Mouse (Mus musculus) MEL (cell line): ENCODE data around the gene Epb41. TPM values are rescaled to one million over a fixed set of nuclear protein-coding genes. Genes with fewer than 3 reads are reported as not detected.

Experiments used
- DNase-seq: peaks from one replicate; pipeline ENCODE4 v3.0.0; 2011; ENCODE audit warnings: low read depth, low spot score
- H3K27ac ChIP-seq: 2 replicates; pipeline ENCODE4 v1.5.1; 2012; ENCODE audit warnings: low read depth, mild to moderate bottlenecking, control low read depth, low read length, moderate library complexity; ENCODE audit not compliant: control insufficient read depth
- H3K27me3 ChIP-seq, 2 experiments: fragments of 150-350 bp in 1 of 2; sonication (generic) in 1 of 2; 2 replicates each; pipeline ENCODE4 v1.6.1; 2012; ENCODE audit warnings: low read length in 2 of 2, mild to moderate bottlenecking in 2 of 2, improper control_type of control experiment in 1 of 2, moderate library complexity in 1 of 2; ENCODE audit not compliant: insufficient read depth in 2 of 2, control insufficient read depth in 1 of 2
- H3K36me3 ChIP-seq, 2 experiments: 2 replicates each; pipeline ENCODE4 v1.6.1; 2012 to 2014; ENCODE audit warnings: low read length in 2 of 2, improper control_type of control experiment in 1 of 2, inconsistent platforms in 1 of 2, mild to moderate bottlenecking in 1 of 2; ENCODE audit not compliant: insufficient read depth in 2 of 2, control insufficient read depth in 1 of 2
- H3K4me1 ChIP-seq, 2 experiments: fragments of 150-350 bp in 1 of 2; sonication (generic) in 1 of 2; 2 replicates each; pipeline ENCODE4 v1.6.1; 2012; ENCODE audit warnings: low read length in 2 of 2, improper control_type of control experiment in 1 of 2, mild to moderate bottlenecking in 1 of 2; ENCODE audit not compliant: insufficient read depth in 2 of 2, control insufficient read depth in 1 of 2
- H3K4me3 ChIP-seq, 2 experiments: fragments of 150-350 bp in 1 of 2; sonication (generic) in 1 of 2; 2 replicates each; pipeline ENCODE4 v1.5.1; 2012; ENCODE audit warnings: low read depth in 2 of 2, low read length in 2 of 2, mild to moderate bottlenecking in 2 of 2, moderate library complexity in 2 of 2, control low read depth in 1 of 2, improper control_type of control experiment in 1 of 2; ENCODE audit not compliant: control insufficient read depth in 1 of 2, insufficient read depth in 1 of 2
- H3K79me2 ChIP-seq: 2 replicates; pipeline ENCODE4 v1.6.1; 2012; ENCODE audit warnings: mild to moderate bottlenecking, low read length, moderate library complexity; ENCODE audit not compliant: control insufficient read depth, poor library complexity, insufficient read depth
- H3K9ac ChIP-seq: 2 replicates; pipeline ENCODE4 v1.6.1; 2012; ENCODE audit warnings: low read depth, mild to moderate bottlenecking, control low read depth, low read length, moderate library complexity; ENCODE audit not compliant: control insufficient read depth, poor library complexity, severe bottlenecking
- H3K9me3 ChIP-seq: fragments of 150-350 bp; sonication (generic); replicated peaks from 2 replicates; pipeline ENCODE4 v1.6.1; 2012; ENCODE audit warnings: mild to moderate bottlenecking, low read length, improper control_type of control experiment, moderate library complexity; ENCODE audit not compliant: insufficient read depth
- BHLHE40 ChIP-seq: IDR thresholded peaks from 2 replicates; pipeline ENCODE4 v1.6.1; 2012; ENCODE audit warnings: low read depth, mild to moderate bottlenecking, inconsistent platforms, low read length, improper control_type of control experiment, borderline replicate concordance
- ELF1 ChIP-seq: IDR thresholded peaks from 2 replicates; pipeline ENCODE4 v1.6.1; 2014; ENCODE audit warnings: low read depth, mild to moderate bottlenecking, inconsistent platforms, low read length, improper control_type of control experiment, moderate library complexity
- EP300 ChIP-seq, 2 experiments: IDR thresholded peaks; 2 replicates each; pipeline ENCODE4 v1.6.1; 2011; ENCODE audit warnings: improper control_type of control experiment in 2 of 2, low read length in 2 of 2, low read depth in 1 of 2, mild to moderate bottlenecking in 1 of 2
- GATA1 ChIP-seq: IDR thresholded peaks from 2 replicates; pipeline ENCODE4 v1.6.1; 2011; ENCODE audit warnings: low read depth, low read length, improper control_type of control experiment
- HCFC1 ChIP-seq: IDR thresholded peaks from 2 replicates; pipeline ENCODE4 v1.6.1; 2012; ENCODE audit warnings: low read depth, mild to moderate bottlenecking, inconsistent platforms, low read length, improper control_type of control experiment, moderate library complexity
- MAX ChIP-seq: IDR thresholded peaks from 2 replicates; pipeline ENCODE4 v1.6.1; 2011; ENCODE audit warnings: low read length, improper control_type of control experiment
- MAZ ChIP-seq: IDR thresholded peaks from 2 replicates; pipeline ENCODE4 v1.6.1; 2012; ENCODE audit warnings: low read depth, mild to moderate bottlenecking, inconsistent platforms, low read length, improper control_type of control experiment
- MEF2A ChIP-seq: IDR thresholded peaks from 2 replicates; pipeline ENCODE4 v1.6.1; 2014; ENCODE audit warnings: low read depth, mild to moderate bottlenecking, inconsistent platforms, low read length, improper control_type of control experiment; ENCODE audit not compliant: poor library complexity, insufficient replicate concordance, severe bottlenecking; ENCODE audit errors: extremely low read depth
- MXI1 ChIP-seq: IDR thresholded peaks from 2 replicates; pipeline ENCODE4 v1.6.1; 2011; ENCODE audit warnings: mild to moderate bottlenecking, low read depth, low read length, improper control_type of control experiment
- MYB ChIP-seq: IDR thresholded peaks from 2 replicates; pipeline ENCODE4 v1.6.1; 2011; ENCODE audit warnings: mild to moderate bottlenecking, low read depth, low read length, improper control_type of control experiment
- NELFE ChIP-seq: IDR thresholded peaks from 2 replicates; pipeline ENCODE4 v1.6.1; 2011; ENCODE audit warnings: low read depth, low read length, improper control_type of control experiment
- POLR2AphosphoS2 ChIP-seq: IDR thresholded peaks from 2 replicates; pipeline ENCODE4 v1.6.1; 2011; ENCODE audit warnings: low read length, improper control_type of control experiment
- POLR2AphosphoS5 ChIP-seq: IDR thresholded peaks from 2 replicates; pipeline ENCODE4 v1.6.1; 2012; ENCODE audit warnings: low read depth, borderline replicate concordance, mild to moderate bottlenecking, inconsistent platforms, low read length, moderate library complexity, mixed read lengths
- RAD21 ChIP-seq: IDR thresholded peaks from 2 replicates; pipeline ENCODE4 v1.6.1; 2011; ENCODE audit warnings: mild to moderate bottlenecking, low read depth, low read length, improper control_type of control experiment
- RCOR1 ChIP-seq: IDR thresholded peaks from 2 replicates; pipeline ENCODE4 v1.6.1; 2012; ENCODE audit warnings: low read depth, mild to moderate bottlenecking, inconsistent platforms, low read length, improper control_type of control experiment
- SIN3A ChIP-seq: IDR thresholded peaks from 2 replicates; pipeline ENCODE4 v1.6.1; 2012; ENCODE audit warnings: low read length, improper control_type of control experiment, inconsistent platforms
- SMC3 ChIP-seq: IDR thresholded peaks from 2 replicates; pipeline ENCODE4 v1.6.1; 2011; ENCODE audit warnings: low read depth, low read length, improper control_type of control experiment
- TAL1 ChIP-seq: IDR thresholded peaks from 2 replicates; pipeline ENCODE4 v1.6.1; 2012; ENCODE audit warnings: mild to moderate bottlenecking, inconsistent platforms, low read length, moderate library complexity, mixed read lengths
- TCF12 ChIP-seq: IDR thresholded peaks from 2 replicates; pipeline ENCODE4 v1.6.1; 2014; ENCODE audit warnings: low read depth, mild to moderate bottlenecking, inconsistent platforms, low read length, improper control_type of control experiment, moderate library complexity
- UBTF ChIP-seq: IDR thresholded peaks from 2 replicates; pipeline ENCODE4 v1.6.1; 2012; ENCODE audit warnings: low read depth, mild to moderate bottlenecking, inconsistent platforms, low read length, improper control_type of control experiment, moderate library complexity, borderline replicate concordance; ENCODE audit not compliant: insufficient read depth
- USF1 ChIP-seq: IDR thresholded peaks from 2 replicates; pipeline ENCODE4 v1.6.1; 2014; ENCODE audit warnings: low read depth, mild to moderate bottlenecking, inconsistent platforms, low read length, improper control_type of control experiment, moderate library complexity
- ZC3H11A ChIP-seq: IDR thresholded peaks from 2 replicates; pipeline ENCODE4 v1.6.1; 2012; ENCODE audit warnings: low read depth, mild to moderate bottlenecking, inconsistent platforms, low read length, improper control_type of control experiment
- ZKSCAN1 ChIP-seq: IDR thresholded peaks from 2 replicates; pipeline ENCODE4 v1.6.1; 2012; ENCODE audit warnings: low read depth, mild to moderate bottlenecking, inconsistent platforms, low read length, improper control_type of control experiment, moderate library complexity
- ZMIZ1 ChIP-seq: IDR thresholded peaks from 2 replicates; pipeline ENCODE4 v1.6.1; 2012; ENCODE audit warnings: low read depth, mild to moderate bottlenecking, inconsistent platforms, low read length, improper control_type of control experiment, moderate library complexity
- polyA plus RNA-seq, 2 experiments: library from polyadenylated mRNA; stranded (reverse) in 1 of 2; unstranded in 1 of 2; fragments of >175 nt in 1 of 2; fragments of >200 nt in 1 of 2; gene quantifications; 2 replicates each; pipeline versions ENCODE4 v1.2.1 to v1.2.4; 2012; ENCODE audit warnings: low replicate concordance in 2 of 2, low read depth in 1 of 2; ENCODE audit not compliant: insufficient read length in 2 of 2, insufficient read depth in 1 of 2, missing spikeins in 1 of 2
- total RNA-seq: library from RNA; depleted of rRNA; stranded (reverse); fragments of 300-350 nt; gene quantifications from 2 replicates; pipeline ENCODE4 v1.2.3, GENCODE M21; 2012

Epb41 gene
- total and polyA plus RNA-seq, 3 experiments: 36.5 to 115 (median 44.3) TPM

GRCm38 (mm10) chr4:132010416-132010815, 64.7 kb downstream of the Epb41 start:
- TF ChIP-seq MAZ (no peak), GATA1 (no peak)
- no peaks in the 10 kb centered on the region for H3K9me3 ChIP-seq
- H3K4me3 ChIP-seq: no peak overlapping the region
- no peaks in the 10 kb centered on the region for H3K27me3 ChIP-seq
- H3K79me2 ChIP-seq: peaks cover 1% of the 10 kb centered on the region; the same call in 1 of the 2 replicates
- no peak for DNase-seq
- H3K9ac ChIP-seq: no peak overlapping the region
- H3K27ac ChIP-seq: no peak overlapping the region
- H3K4me1 ChIP-seq: no peaks in the 10 kb centered on the region
- peaks cover 2 to 15% of the 10 kb centered on the region in 2 experiments; a peak in 3 of 4 replicates for H3K36me3 ChIP-seq

GRCm38 (mm10) chr4:132008191-132008590, 66.9 kb downstream of the Epb41 start:
- Histone ChIP-seq H3K4me3 (no peak overlapping the region), H3K27ac (no peak overlapping the region), H3K4me1 (no peaks in the 10 kb centered on the region), H3K36me3 (peaks cover 0 to 15% of the 10 kb centered on the region in 2 experiments; a peak in 2 of 4 replicates), H3K9ac (no peak overlapping the region), H3K9me3 (no peaks in the 10 kb centered on the region), H3K27me3 (no peaks in the 10 kb centered on the region), H3K79me2 (peaks cover 1% of the 10 kb centered on the region; the same call in 1 of the 2 replicates)
- DNase-seq: no peak
- no peak for TF ChIP-seq SMC3
- TF ChIP-seq TCF12: no peak
- TF ChIP-seq TAL1: no peak
- TF ChIP-seq POLR2AphosphoS5: no peak
- no peak for TF ChIP-seq SIN3A
- TF ChIP-seq RAD21: no peak
- TF ChIP-seq ZC3H11A: no peak
- TF ChIP-seq RCOR1: no peak
- TF ChIP-seq NELFE: no peak
- TF ChIP-seq MYB: no peak
- TF ChIP-seq EP300 (IDR thresholded peaks at IDR 0.05; ENCODE audit: low read depth in 1 of 2, low read length in 2 of 2): no peak
- TF ChIP-seq ELF1: no peak
- TF ChIP-seq ZMIZ1: no peak
- no peak for TF ChIP-seq USF1
- no peak for TF ChIP-seq ZKSCAN1

- Histone ChIP-seq H3K4me1 (no peaks in the 10 kb centered on the region), H3K9ac (no peak overlapping the region), H3K79me2 (peaks cover 1% of the 10 kb centered on the region; the same call in 1 of the 2 replicates), H3K9me3 (no peaks in the 10 kb centered on the region), H3K27me3 (no peaks in the 10 kb centered on the region), H3K36me3 (peaks cover 0 to 15% of the 10 kb centered on the region in 2 experiments; a peak in 2 of 4 replicates), H3K27ac (no peak overlapping the region), H3K4me3 (no peak overlapping the region)
- no peak for DNase-seq
- TF ChIP-seq MEF2A (no peak), RCOR1 (no peak), BHLHE40 (no peak), MAZ (no peak), POLR2AphosphoS2 (no peak), TAL1 (no peak), UBTF (no peak), NELFE (no peak), SIN3A (no peak), MAX (no peak), EP300 (IDR thresholded peaks at IDR 0.05; ENCODE audit: low read depth in 1 of 2, low read length in 2 of 2) (no peak), HCFC1 (no peak), MXI1 (no peak)
These were observed 68.0 kb downstream of the Epb41 start for GRCm38 (mm10) chr4:132007123-132007522.
